In the genomic region with DNA sequence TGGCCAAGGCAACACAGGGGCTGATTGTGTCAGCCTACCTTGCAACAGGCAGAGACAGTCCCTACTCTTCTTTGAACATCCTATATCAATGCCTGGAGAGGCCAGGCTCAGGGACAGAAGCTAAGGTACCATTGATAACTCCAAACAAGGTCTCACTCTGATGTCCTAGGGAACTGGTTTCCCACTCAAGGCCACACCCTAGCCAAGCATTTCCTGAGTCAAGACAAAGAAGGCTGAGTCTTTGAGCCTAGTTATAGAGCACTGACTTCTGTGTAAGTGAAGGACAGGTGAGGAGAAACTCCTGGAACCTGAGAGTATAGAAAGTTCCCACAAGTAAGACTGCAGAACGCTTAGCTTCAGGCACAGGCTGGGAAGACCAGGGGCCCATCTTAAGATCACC, we compare ENCODE assay signal across 23 mouse cellular contexts. TPM values are rescaled to one million over a fixed set of nuclear protein-coding genes. Genes with fewer than 3 reads are reported as not detected.
DNase-seq lines count a peak whose midpoint lies in the region; ATAC-seq and TF ChIP-seq lines count a peak whose summit lies in the region.
"Had no signal": no experiment of that assay in that cellular context is flagged by ENCODE, and none has a peak within 500 bp of the region (broad histone marks: within the 10 kb centered on the region; RNA-seq: fewer than 3 reads in every experiment).

No protein-coding gene starts in this region.

- H3K79me2 ChIP-seq in heart, adult 2 months (replicated peaks; ENCODE audit: control insufficient read depth, insufficient read depth, low read length) = peaks cover 2% of the 10 kb centered on the region; the same call in 1 of the 2 replicates

- TF ChIP-seq CTCF in heart, adult 2 months (IDR thresholded peaks at IDR 0.05) = no peak
- no peak for TF ChIP-seq CTCF in lung, postnatal 0 days (IDR thresholded peaks at IDR 0.05)

- H3K4me3 ChIP-seq in heart, adult 2 months = no peak overlapping the region
- H3K4me3 ChIP-seq in lung, postnatal 0 days (ENCODE audit: low read depth, low read length) = no peak overlapping the region
- no peak overlapping the region for H3K4me3 ChIP-seq in brown adipose tissue, adult 24 weeks (ENCODE audit: insufficient read depth, low read depth, low read length)
- H3K4me3 ChIP-seq in neural tube, embryonic 15.5 days (replicated peaks) = no peak overlapping the region
- H3K4me3 ChIP-seq: embryonic facial prominence, embryonic 12.5 days; forebrain, embryonic 10.5 days; forebrain, embryonic 15.5 days; heart, embryonic 15.5 days had no signal

- peaks cover 28% of the 10 kb centered on the region for H3K4me1 ChIP-seq in heart, adult 2 months (ENCODE audit: control insufficient read depth, insufficient read depth, low read length)
- H3K4me1 ChIP-seq in lung, postnatal 0 days (ENCODE audit: insufficient read depth, low read depth, low read length) = peaks cover 38% of the 10 kb centered on the region
- H3K4me1 ChIP-seq in brown adipose tissue, adult 24 weeks (ENCODE audit: control insufficient read depth, insufficient read depth, insufficient read length, low read length) = peaks cover 36% of the 10 kb centered on the region
- peaks cover 10% of the 10 kb centered on the region for H3K4me1 ChIP-seq in neural tube, embryonic 15.5 days

- no peak for TF ChIP-seq POLR2A in heart, adult 2 months (IDR thresholded peaks at IDR 0.05; ENCODE audit: insufficient read depth, low read depth, low read length)

- no peak overlapping the region for H3K4me2 ChIP-seq in lung, postnatal 0 days (replicated peaks; ENCODE audit: low read depth, low read length)
- no peak overlapping the region for H3K4me2 ChIP-seq in neural tube, embryonic 15.5 days
- H3K4me2 ChIP-seq: embryonic facial prominence, embryonic 12.5 days; forebrain, embryonic 15.5 days; heart, embryonic 15.5 days; hindbrain, embryonic 14.5 days; midbrain, embryonic 11.5 days had no signal

- intact Hi-C loops in heart, adult 2 months (cut with DNase I) = no loop called here
- intact Hi-C loops in heart, postnatal 25 days (cut with DNase I) = loop anchor here (5.0 kb wide), 1 partner anchor 78 kb away; no protein-coding TSS in a partner anchor

- no peaks in the 10 kb centered on the region for H3K36me3 ChIP-seq in heart, adult 2 months (ENCODE audit: control insufficient read depth, insufficient read depth, low read length)
- H3K36me3 ChIP-seq in lung, postnatal 0 days (ENCODE audit: insufficient read depth, low read length) = no peaks in the 10 kb centered on the region
- no peaks in the 10 kb centered on the region for H3K36me3 ChIP-seq in neural tube, embryonic 15.5 days
- H3K36me3 ChIP-seq: forebrain, embryonic 15.5 days; heart, embryonic 15.5 days had no signal

- ATAC-seq in lung, postnatal 0 days = no peak
- 0 out of 2 replicates have a peak, but pooled peaks have one; percentile 2 for ATAC-seq in monocyte, adult 5-6 weeks (replicated peaks; ENCODE audit: insufficient number of reproducible peaks, low FRiP score, low TSS enrichment, poor library complexity, severe bottlenecking)
- no peak for ATAC-seq in neural tube, embryonic 15.5 days (ENCODE audit: low FRiP score)
- ATAC-seq: forebrain, embryonic 15.5 days; intestine, postnatal 0 days; Patski had no signal

- H3K9me3 ChIP-seq in lung, postnatal 0 days (ENCODE audit: low read length) = no peaks in the 10 kb centered on the region
- no peaks in the 10 kb centered on the region for H3K9me3 ChIP-seq in neural tube, embryonic 15.5 days (replicated peaks)
- H3K9me3 ChIP-seq: embryonic facial prominence, embryonic 12.5 days; forebrain, embryonic 10.5 days; forebrain, embryonic 15.5 days; heart, embryonic 15.5 days had no signal

- peak overlapping the region; percentile 12 for H3K27ac ChIP-seq in heart, adult 2 months
- peak overlapping the region; percentile 38; the same call in 1 of the 2 replicates for H3K27ac ChIP-seq in lung, postnatal 0 days (ENCODE audit: low read length)
- H3K27ac ChIP-seq in brown adipose tissue, adult 24 weeks (replicated peaks; ENCODE audit: low read depth, low read length) = peak overlapping the region; percentile 45
- no peak overlapping the region for H3K27ac ChIP-seq in neural tube, embryonic 15.5 days (replicated peaks)
- H3K27ac ChIP-seq: embryonic facial prominence, embryonic 12.5 days; forebrain, embryonic 10.5 days; forebrain, embryonic 15.5 days; hindbrain, embryonic 14.5 days had no signal

- DNase-seq in heart, adult 2 months = no peak
- DNase-seq in heart, postnatal 25 days (ENCODE audit: low spot score) = no peak
- DNase-seq in lung, postnatal 0 days (ENCODE audit: low spot score) = peak; percentile 62
- DNase-seq in lung, adult 18-20 months = no peak
- DNase-seq in cerebellum, adult 9-11 months = no peak
- DNase-seq: adrenal gland, postnatal 36 days; cerebellum, adult 2 months; cerebellum, postnatal 25 days; kidney, postnatal 14 days; retina, postnatal 1 day; right cerebral cortex, postnatal 14 days; thymus, postnatal 14 days had no signal

- no peak overlapping the region for H3K9ac ChIP-seq in heart, adult 2 months (ENCODE audit: low read depth, low read length)
- H3K9ac ChIP-seq in lung, postnatal 0 days (replicated peaks; ENCODE audit: low read depth) = no peak overlapping the region
- no peak overlapping the region for H3K9ac ChIP-seq in neural tube, embryonic 15.5 days (replicated peaks)
- H3K9ac ChIP-seq: embryonic facial prominence, embryonic 12.5 days; forebrain, embryonic 15.5 days; heart, embryonic 15.5 days; hindbrain, embryonic 14.5 days had no signal

- no peaks in the 10 kb centered on the region for H3K27me3 ChIP-seq in heart, adult 2 months (ENCODE audit: control insufficient read depth, insufficient read depth, low read length)
- H3K27me3 ChIP-seq in lung, postnatal 0 days (replicated peaks; ENCODE audit: insufficient read depth, low read length) = no peaks in the 10 kb centered on the region
- H3K27me3 ChIP-seq in neural tube, embryonic 15.5 days (replicated peaks) = no peaks in the 10 kb centered on the region
- H3K27me3 ChIP-seq: embryonic facial prominence, embryonic 12.5 days; forebrain, embryonic 15.5 days; heart, embryonic 15.5 days; Patski had no signal

- 94% methylated on average over 1 of the region's 1 CpGs for WGBS in heart, adult 2 months
- 92% methylated on average over 1 of the region's 1 CpGs for WGBS in lung, postnatal 0 days
- WGBS in neural tube, embryonic 15.5 days = 95% methylated on average over 1 of the region's 1 CpGs

- TF ChIP-seq EP300 in heart, adult 2 months (IDR thresholded peaks at IDR 0.05; ENCODE audit: insufficient read depth, low read depth, low read length) = no peak
- no peak for TF ChIP-seq EP300 in lung, postnatal 0 days (IDR thresholded peaks at IDR 0.05)

RNA-seq across cellular contexts. Expression of gene Actn1, which starts 15.4 kb away (rescaled TPM):
- 10 to 100 TPM; 30.6 to 31.7 TPM for total RNA-seq in heart, adult 2 months (2021)
- polyA plus RNA-seq in heart, adult 2 months (2012; rRNA removed) = 29.0 and 31.1 TPM in 2 replicates
- 10 to 100 TPM; 33.9 to 38.3 TPM for total RNA-seq in heart, postnatal 25 days (2021)
- 30.0 and 31.0 TPM in 2 replicates for polyA plus RNA-seq in lung, postnatal 0 days (2015; fragmentation: Nextera tagmentation; extraction: Ambion mirVana)
- 2.9 and 3.3 TPM in 2 replicates for polyA plus RNA-seq in brown adipose tissue, adult 24 weeks (2012; ENCODE audit: insufficient read depth, insufficient read length, missing spikeins)
- 4.9 to 18.8 TPM (median 7.8 TPM) in 3 replicates for total RNA-seq in monocyte, adult 5-6 weeks (2017)
- polyA plus RNA-seq in neural tube, embryonic 15.5 days (2015; fragmentation: Nextera tagmentation; extraction: Ambion mirVana) = 8.0 and 19.7 TPM in 2 replicates
